Mouse (Mus musculus): ENCODE data around the gene Dnah7c.

GRCm38 (mm10) chr1:46725266-46725665 is 299.9 kb downstream of the Dnah7c start:
- TF ChIP-seq CTCF (IDR thresholded peaks at IDR 0.05; ENCODE audit: control insufficient read depth, insufficient read depth, insufficient replicate concordance, low read depth, low read length): no peak
- TF ChIP-seq POLR2A (IDR thresholded peaks at IDR 0.05; ENCODE audit: control insufficient read depth, low read depth, low read length): no peak
